Mouse (Mus musculus): ENCODE data around the gene Itsn1.

Gene Itsn1

DNA sequence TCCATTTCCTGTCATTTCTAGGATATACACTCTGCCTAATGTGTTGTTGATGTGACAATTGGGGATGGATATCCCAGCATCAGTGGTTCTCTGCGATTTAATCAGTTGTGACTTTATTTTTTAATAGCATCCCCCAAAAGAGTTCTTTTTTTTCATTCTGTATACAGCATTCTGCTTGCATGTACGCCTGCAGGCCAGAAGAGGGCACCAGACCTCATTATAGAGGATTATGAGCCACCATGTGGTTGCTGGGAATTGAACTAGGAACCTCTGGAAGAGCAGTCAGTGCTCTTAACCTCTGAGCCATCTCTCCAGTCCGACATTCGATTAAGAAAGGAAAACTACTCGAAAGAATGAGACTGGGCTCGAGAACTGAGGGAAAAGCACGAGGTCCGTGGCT, 225.7 kb downstream of the Itsn1 start:
- no peak for DNase-seq (ENCODE audit: low spot score)

DNA sequence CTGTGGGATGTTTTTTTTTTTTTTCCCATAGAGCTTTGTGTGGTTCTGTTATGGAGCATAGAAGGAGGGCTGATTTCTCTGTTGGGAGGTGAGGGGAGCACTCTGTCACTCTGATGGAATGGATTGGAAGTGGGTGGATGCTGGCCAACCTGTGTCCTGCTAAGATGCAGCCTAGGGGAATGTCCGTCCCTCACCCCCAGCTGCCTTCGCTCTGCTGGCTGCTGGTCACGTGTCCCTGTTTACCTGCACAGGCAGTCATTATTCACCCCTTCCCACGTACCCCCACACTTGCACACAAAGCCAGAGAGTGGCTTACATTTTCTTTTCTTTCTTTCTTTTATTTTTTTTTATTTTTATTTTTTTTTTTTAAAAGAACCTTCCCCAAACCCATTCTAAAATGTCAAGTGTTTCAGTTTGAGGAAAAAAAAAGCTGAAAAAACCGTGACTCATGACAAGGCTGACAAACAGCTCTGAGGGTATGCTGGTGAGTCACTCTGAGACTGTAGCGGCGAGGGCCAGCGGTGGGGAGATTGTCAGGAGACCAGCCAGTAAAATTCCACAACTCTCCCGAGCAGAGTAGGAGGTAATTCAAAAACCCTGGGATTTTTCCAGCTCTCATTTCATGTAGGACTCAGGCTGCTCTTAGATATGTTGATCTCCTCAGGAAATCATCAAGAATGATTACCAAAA, 233.3 kb downstream of the Itsn1 start:
- DNase-seq (ENCODE audit: low spot score), result peak; percentile 51

DNA sequence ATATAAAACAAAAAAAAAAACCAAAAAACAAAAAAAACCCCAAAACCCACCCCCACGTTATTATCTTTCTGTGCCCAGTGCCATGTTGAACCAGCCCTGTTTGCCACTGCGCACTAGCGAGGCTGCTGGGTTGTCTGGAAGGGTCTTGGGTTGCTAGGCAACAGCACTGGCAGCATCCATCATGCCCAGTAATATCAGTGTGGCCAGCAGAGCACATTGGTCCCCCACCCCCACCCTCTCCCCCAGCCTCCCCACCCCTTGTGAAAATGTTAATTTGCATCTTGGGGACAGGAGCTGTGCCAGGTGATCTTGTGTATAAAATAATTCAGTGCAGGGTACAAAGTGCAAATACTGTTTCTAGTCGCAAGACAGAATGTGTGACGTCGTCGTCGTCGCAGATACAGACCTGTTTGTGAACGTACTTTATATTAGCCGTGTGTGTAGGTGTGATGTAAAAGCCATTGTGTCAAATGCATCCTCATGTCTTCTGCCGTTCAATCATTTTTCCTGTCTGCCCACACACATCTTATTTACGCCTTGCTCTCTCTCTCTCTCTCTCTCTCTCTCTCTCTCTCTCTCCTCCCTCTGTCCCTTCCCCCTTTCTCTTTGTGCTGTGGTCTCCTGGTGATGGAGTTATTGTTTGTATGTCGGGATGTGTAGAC, 233.9 kb downstream of the Itsn1 start:
- DNase-seq (ENCODE audit: low spot score), result peak; percentile 79

DNA sequence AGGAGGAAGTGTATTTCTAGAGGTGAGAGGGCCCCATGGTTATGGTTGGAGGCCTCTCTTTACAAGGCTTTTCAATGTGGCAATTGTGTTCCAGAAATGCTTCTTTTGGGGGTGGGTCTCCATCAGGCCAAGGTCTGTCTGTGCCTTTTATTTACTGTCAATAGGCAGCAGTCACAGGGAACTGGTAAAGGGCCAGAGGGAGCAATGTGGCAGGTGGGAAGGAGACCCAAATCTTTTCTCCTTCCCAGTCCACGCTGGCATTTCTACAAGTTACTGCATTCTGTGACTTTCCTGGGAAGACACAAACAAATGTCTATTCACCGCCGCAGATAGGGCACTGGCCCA, 234.4 kb downstream of the Itsn1 start:
- no peak for DNase-seq (ENCODE audit: low spot score)

DNA sequence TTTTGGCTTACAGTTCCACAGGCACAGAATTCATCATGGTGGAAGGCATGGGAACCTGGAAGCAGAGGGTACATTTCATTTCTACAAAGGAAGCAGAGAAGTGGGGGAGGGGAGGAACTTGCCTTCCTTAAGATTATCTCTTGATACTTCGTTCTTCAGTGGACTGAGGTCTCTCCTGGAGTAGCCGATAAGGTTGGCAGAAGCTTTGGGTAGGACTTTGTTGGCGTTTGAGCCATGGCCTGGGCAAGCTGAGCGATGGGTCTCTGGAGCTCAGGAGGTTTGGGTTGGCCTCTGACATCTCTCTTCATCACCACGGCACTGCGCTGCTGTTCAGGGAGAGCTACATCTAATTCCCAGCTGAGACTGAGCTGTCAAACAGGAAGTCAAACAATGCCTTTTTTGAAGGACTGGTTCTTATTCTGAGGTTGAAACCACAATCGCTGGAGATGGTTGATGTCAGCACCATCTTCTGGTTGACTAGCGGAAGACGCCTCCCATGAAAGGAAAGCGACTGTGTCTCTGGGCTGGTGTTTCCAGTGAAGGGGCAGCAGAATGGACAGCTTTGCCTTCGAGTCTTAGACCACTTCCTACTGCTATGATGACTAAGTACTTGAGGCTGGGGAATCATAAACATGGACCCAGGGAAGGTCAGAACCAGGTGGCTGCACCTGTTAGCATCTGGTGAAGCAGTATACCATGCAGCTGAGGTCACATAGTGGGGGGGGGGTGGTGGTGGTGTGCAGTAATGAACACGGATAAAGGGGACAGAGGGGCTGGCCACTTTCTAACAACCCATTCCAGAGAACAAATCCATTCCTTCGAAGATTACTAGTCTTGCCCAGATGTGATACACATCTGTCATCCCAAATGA, 235.5 kb downstream of the Itsn1 start:
- no peak for DNase-seq (ENCODE audit: low spot score)

DNA sequence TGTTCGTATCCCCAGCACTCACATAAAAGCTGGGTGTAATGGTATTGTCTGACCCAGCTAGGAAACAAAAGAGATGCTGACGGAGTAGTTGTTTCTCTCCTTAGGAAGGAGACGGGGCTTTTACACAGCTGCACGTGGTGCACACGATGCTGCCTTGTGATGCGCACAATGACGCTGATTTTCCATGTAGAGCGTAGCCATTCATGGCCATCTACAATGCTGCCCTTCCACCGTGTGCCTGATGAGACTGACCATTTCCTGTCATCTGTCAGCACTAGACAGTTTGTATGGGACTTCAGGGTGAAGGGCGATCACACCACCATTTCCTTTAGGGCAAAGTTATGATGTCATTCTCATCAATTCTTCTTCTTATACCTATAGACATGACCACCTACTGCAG, 239.6 kb downstream of the Itsn1 start:
- no peak for DNase-seq (ENCODE audit: low spot score)

DNA sequence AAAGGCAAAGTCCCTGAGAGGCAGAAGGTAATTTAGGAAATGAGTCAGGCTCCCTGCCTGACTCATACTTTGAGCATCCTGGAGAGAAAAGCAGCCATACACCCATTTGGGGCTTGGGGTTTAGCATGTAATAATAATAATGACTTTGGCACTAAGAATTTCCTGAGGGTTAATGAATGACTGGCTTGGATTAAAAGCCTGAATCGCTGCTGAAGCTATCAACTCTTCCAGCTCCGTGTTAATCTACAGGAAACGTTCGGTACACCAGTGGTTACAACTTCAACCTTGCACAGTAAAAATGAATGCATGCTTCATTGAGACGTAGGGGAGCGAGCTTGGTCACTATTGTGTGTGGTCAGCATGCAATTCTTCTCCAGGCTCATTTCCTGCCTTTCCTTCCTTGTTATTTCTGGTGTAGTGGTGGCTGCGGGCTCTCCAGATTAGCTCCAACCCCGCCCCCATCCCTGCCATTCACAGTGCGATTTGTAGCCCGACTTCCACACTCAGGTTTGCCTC, 240.5 kb downstream of the Itsn1 start:
- DNase-seq (ENCODE audit: low spot score), result no peak
